Mouse (Mus musculus) brown adipose tissue, adult 24 weeks (tissue): ENCODE measurements around the gene Gm49337. TPM values are rescaled to one million over a fixed set of nuclear protein-coding genes. Genes with fewer than 3 reads are reported as not detected.

ENCODE experiments used
- H3K27ac ChIP-seq: fragments of 200-500 bp; replicated peaks from 2 replicates; pipeline ENCODE4 v1.5.1; 2012; ENCODE audit warnings: low read depth, mild to moderate bottlenecking, low read length
- H3K4me1 ChIP-seq: fragments of 200-500 bp; 2 replicates; pipeline ENCODE4 v1.6.1; 2012; ENCODE audit warnings: low read length, mixed read lengths; ENCODE audit not compliant: control insufficient read depth, insufficient read depth, insufficient read length
- H3K4me3 ChIP-seq: fragments of 200-500 bp; 2 replicates; pipeline ENCODE4 v1.5.1; 2012; ENCODE audit warnings: low read depth, mild to moderate bottlenecking, low read length, moderate library complexity; ENCODE audit not compliant: insufficient read depth
- polyA plus RNA-seq: library from polyadenylated mRNA; stranded (reverse); fragments of >200 nt; gene quantifications from 2 replicates; pipeline ENCODE4 v1.2.4, GENCODE M21; 2012; ENCODE audit not compliant: missing spikeins, insufficient read depth, insufficient read length

The Gm49337 gene
- polyA plus RNA-seq: not detected in 2 replicates

DNA sequence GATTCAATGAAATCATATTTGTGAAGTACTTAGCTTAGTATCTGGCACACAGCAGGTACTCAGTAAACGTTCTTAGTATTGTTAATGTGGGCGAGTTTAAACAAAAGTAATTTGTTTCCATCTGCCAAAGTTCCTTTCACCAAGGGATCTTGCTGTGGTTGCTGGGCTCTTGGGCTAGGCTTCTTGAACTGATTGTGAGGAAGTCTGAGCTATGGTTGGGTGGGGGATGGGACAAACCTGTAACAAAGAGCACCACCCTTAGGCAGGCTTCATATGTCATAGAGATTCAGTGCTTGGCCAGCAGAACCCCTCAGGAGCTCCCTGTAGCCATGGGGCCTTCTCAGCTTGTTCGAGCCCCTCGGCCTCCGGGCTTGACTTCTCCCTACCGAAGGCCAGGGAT is at the start of gene Gm49337, which contains the start of gene 1700042G07Rik:
Gm49337 (plus strand) TSS at position 313 of the 400 bp plus-strand sequence.
1700042G07Rik (plus strand) TSS at position 301 of the 400 bp plus-strand sequence.
- Histone ChIP-seq H3K27ac (peak within 1 kb of the TSS; percentile 27; the same call in 1 of the 2 replicates), H3K4me3 (no peak within 1 kb of the TSS), H3K4me1 (peaks cover 21% of the 10 kb centered on the region)

DNA sequence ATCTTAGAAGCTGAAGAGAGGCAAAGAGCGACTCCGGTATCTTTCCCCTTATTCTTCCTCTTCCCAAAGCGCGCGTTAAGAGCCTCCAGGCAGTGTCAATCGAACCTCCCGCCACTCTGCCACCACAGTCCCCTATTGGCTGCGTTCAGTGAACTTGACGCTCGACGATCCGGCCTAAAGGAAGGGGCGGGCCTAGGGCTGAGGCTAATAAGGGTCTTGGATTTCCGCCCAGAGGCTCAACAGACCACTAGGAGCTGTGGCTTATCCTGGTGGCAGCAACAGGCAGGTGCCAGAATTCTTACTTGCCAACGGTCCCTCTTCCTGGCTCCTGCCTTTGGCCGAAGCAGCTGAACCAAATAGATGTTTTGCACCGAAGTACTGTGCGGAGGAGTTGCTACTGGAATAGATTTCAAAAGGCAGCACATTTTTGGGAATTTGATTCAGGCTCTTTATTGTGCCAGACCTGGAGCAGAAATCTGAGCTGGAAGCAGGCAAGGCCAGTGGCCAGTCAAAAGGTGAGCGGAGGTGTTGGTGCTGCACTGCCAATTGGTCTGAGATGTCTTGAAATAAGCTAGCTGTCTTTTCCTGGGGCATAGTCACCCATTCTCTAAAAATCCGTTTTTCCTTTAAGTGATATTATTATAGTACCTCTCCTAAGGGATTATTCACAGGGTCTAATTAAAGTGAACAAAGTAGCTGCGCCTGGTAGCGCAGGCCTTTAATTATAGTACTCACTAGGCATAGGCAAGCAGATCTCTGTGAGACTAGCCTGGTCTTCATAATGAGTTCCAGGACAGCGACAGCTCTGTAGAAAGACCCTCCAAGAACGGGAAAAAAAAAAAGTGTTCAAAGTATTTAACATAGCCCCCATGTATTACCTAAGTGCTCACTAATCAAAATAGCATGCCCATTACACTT is 49.3 kb upstream of the Gm49337 start, which contains the start of the genes Rad54l and Pomgnt1:
Rad54l (minus strand) TSS at position 89 of the 918 bp plus-strand sequence.
Pomgnt1 (plus strand) TSS at position 239 of the 918 bp plus-strand sequence.
- Histone ChIP-seq H3K4me3 (peak within 1 kb of the TSS; percentile 73), H3K4me1 (no peaks in the 10 kb centered on the region), H3K27ac (0 out of 2 replicates have a peak within 1 kb of the TSS, but pooled peaks have one; percentile 6)

DNA sequence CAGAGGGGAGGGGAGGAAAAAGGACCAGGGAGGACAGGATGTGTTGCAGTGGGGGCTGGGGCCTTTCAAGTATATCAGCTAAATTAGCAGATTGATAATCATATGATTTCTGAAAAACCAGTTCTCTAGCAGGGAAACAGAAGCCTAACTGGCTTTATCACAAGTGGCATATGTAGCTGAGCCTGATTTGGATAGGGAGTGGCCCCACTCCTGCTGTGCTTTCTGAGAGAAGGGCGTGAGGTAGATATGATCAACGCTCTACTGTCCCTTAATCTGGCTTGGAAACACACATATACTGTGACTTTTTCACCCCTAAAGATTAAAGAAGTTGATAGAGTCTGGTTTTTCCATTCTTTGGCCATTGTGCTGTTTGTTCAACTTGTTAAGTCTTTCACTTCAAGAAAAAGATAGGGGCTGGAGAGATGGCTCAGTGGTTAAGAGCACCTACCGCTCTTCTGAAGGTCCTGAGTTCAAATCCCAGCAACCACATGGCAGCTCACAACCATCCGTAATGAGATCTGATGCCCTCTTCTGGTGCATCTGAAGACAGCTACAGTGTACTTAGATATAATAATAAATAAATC is 47.3 kb upstream of the Gm49337 start:
- Histone ChIP-seq H3K27ac (no peak overlapping the region), H3K4me3 (no peak overlapping the region), H3K4me1 (no peaks in the 10 kb centered on the region)

DNA sequence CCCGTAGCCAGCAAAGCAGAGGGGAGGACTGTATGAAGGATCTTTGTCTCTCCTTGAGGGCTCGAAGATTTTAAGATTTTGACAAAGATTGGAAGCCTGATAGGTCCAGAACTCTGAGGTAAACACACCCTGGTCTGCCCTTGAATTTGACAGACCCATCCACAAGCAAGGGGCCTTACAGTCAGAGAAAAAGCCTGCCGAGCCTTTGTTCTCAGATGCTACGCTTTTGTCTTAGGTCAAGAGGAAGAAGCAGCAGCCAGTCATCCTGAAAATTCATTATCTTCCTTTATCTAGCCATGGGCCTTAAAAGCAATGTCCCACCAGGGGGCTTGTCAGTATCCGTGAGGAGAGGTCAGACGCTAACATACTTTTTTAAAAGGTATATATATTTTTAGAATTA is 45.2 kb upstream of the Gm49337 start:
- Histone ChIP-seq H3K27ac (no peak overlapping the region), H3K4me3 (no peak overlapping the region)

DNA sequence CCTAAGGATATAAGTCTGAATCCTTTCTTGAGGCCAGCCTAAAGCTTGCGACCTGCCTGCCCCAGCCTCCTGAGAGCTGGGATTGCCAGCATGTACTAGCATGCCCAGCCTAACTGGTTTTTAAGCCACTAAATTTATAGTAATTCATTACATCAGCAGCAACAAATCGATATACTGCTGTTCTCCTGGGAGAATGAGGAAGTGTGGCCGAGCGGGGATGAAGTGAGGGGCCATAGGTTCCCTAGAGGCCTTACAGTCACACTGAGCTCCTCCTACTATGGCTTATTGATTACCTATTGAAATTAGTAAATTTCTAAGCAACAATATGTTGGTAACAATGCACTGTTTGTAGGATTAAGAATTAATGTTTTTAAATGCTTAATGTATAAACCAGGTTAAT is 40.1 kb upstream of the Gm49337 start:
- H3K4me1 ChIP-seq: no peaks in the 10 kb centered on the region
- H3K27ac ChIP-seq: no peak overlapping the region
- no peak overlapping the region for H3K4me3 ChIP-seq

More for the DNA sequence above, 45.2 kb upstream of the Gm49337 start:
- no peaks in the 10 kb centered on the region for H3K4me1 ChIP-seq

DNA sequence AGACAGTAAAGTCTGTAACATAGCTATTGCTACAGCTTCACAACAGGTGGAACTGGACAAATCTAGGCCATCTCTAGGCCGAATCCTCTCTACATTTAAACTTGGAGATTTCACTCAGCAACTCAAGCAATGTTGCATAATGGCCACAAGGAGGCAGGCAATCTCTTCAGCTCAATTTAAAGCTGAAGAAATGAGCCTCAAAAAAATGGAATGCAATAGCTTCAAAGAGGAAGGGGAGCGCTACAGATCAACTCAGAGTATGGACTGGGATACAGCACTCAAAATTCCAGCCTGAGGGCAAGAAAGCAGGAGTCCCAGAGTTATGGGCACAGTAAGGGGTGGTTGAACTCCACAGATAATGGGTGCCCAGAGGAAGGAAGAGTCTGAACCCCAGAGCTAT is 38.2 kb upstream of the Gm49337 start:
- Histone ChIP-seq H3K4me1 (no peaks in the 10 kb centered on the region; the same call in 1 of the 2 replicates), H3K4me3 (no peak overlapping the region)

DNA sequence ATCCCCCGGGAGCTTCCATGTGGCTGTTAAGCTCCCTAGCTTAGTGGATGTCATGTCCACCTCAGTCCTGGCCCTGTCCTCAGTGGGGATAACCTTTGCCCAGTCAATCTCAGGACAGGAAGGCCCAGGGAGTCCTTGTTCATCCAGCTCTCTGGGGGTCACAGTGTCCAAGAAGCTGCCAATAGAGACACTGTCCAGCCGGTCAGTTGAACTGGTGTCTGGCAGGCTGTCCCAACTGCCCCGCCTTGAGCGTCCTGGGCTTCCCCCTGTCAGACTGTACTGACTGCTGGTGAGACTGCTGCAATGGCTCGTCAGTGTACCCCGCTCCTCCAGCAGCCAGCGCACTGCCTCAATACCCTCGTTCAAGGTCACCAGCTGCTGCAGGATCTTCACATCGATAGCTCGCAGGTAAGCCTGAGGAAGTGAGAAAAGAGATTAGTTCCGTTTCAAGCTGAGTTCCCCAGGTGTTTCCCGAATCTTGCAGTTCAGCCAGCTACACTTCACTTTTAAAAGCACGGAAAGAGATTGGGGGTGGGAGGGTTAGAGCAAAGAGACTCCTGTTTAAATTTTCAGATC is 35.7 kb upstream of the Gm49337 start:
- H3K4me1 ChIP-seq: peaks cover 6% of the 10 kb centered on the region
- no peak overlapping the region for H3K4me3 ChIP-seq
- H3K27ac ChIP-seq: no peak overlapping the region

More for the DNA sequence above, 38.2 kb upstream of the Gm49337 start:
- no peak overlapping the region for H3K27ac ChIP-seq

DNA sequence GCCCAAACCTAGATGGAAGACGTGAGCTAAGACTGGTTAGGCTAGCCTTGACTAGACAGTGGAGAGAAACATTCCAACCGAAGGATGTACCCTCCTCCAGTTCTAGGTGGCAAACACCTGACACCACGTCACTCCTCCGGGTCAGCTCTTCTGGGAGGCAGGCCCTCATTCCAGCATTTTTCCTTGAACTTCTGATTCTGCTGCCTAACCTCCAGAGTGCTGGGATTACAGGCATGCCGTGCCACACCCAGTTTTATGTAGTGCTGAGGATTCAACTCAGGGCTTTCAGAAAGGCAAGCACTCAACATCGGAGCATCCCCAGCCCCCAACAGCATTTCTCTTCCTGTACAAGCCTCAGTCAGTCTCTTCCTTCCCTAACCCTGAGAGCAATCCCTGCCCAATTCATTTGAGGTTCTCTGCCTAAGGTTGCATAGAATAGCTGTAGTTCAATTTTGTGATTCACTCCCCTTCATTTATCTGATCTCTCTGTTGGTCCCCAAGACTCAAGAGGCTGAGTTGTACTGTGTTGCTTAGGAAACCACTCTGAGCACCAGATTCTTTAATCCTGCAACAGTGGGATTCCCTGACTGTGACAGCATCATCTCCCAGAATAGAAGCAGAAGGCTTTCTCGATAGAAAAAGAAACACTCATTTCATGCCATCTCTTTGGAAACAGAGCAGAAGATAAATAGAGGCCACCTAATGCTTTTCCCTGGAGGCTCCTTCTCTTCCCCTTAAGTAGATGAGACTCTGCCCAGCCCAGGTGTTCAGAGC is 32.2 kb upstream of the Gm49337 start:
- H3K4me3 ChIP-seq: no peak overlapping the region
- H3K27ac ChIP-seq: peak overlapping the region; percentile 97
- H3K4me1 ChIP-seq: peaks cover 6% of the 10 kb centered on the region

DNA sequence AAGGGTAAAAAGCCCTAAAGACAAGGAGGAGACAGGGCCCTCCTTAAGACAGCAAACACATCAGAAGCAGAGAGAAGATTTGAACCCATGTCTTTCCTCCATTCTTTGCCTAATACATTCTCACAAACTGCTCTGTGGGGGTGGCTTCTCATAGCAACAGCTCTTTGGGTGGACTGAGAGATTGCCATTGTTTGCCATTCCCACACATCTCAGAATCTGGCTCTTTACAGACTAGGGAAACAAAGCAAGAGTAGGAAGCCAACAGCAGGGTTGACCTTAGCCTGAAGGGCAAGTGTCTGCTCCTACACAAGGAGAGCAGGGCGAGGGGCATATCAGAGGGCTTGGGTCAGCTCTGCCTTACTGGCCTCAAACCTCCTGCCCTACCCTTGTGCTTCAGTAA is 31.4 kb upstream of the Gm49337 start:
- peaks cover 6% of the 10 kb centered on the region for H3K4me1 ChIP-seq
- H3K4me3 ChIP-seq: peak overlapping the region; percentile 30
- peak overlapping the region; percentile 97 for H3K27ac ChIP-seq

DNA sequence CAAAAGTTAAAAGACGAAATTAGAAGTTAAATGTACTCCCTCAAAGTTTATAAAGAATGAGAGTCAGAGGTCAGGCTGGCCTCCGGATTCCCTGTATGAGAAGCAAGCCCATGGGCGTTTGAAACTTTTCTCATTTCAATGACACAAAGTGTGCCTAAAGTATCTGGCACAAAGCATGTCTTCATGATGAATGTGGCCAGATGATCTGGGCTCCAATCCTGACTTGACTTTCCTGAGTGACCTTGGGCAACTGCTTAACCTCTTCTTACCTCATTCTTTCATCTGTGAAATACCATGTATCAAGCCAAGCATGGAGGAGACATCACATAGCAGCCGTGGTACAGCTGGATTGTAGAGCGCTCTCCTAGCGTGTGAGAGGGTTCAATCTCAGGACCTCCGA is 30.9 kb upstream of the Gm49337 start:
- peaks cover 6% of the 10 kb centered on the region for H3K4me1 ChIP-seq
- H3K4me3 ChIP-seq: peak overlapping the region; percentile 44
- peak overlapping the region; percentile 97 for H3K27ac ChIP-seq

DNA sequence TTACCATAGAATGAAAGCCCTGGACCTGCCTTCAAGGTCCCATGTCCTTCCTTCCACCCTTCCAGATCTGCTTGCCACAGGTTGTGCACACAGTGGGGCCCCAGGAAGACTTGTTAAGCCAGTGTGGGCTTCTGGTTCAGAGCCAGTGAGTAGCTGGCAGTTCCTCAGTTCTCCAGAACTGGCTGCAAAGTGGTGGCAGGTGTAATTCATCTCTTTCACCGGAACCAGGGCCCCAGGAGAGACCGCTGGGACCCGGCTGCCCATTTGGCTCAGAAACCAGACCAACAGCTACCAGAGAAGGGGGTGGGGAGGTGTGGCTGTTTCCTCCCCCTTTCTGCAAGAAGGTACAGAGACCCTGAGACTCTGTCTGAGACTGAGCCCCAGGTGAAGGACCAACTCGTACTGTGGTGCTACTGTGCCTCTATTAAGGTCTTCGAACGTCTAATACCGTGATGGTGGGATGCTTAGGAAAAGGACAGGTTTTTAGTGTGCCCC is 29.8 kb upstream of the Gm49337 start:
- Histone ChIP-seq H3K4me1 (peaks cover 6% of the 10 kb centered on the region), H3K27ac (peak overlapping the region; percentile 83), H3K4me3 (peak overlapping the region; percentile 96)

DNA sequence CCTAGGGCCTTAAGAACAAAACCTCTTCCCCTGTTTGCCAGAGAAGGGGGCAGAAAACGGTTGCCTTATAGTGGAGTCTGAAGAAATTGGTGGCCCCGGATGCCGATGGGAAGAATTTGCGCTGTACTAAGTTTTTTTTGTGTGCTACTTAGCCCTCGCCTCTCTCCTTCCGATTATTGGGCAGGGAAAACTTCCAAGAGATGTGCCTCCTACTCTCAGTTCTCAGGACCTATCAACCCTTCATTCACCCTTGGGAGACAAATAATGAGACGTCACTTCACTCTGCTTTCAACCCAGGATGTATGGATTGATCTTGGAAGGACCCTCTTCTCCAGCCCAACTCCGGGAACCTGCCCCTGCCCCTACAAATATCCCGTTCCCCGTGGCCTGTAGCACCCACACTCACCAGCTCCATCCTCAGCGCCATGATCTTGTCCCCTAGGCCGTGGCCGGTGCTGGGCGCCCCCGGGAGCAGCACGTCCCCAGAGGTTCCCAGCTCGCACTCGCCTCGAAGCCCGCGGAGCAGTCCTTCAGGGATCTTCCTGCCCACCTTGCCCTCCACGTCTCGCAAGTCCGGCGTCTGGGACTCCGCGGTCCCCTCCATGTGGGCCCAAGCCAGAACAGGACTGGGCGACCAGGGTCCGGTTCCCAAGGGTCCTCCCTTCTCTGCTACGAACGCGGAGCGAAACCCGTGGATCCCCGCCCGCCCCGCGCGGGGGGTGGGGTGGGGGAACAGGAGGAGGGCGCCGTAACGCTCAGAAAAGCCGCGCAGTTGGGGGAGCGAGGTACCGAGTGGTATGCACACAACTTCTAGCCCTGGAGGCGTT is 29.1 kb upstream of the Gm49337 start:
- Histone ChIP-seq H3K27ac (peak overlapping the region; percentile 83), H3K4me1 (peaks cover 6% of the 10 kb centered on the region), H3K4me3 (peak overlapping the region; percentile 96)

DNA sequence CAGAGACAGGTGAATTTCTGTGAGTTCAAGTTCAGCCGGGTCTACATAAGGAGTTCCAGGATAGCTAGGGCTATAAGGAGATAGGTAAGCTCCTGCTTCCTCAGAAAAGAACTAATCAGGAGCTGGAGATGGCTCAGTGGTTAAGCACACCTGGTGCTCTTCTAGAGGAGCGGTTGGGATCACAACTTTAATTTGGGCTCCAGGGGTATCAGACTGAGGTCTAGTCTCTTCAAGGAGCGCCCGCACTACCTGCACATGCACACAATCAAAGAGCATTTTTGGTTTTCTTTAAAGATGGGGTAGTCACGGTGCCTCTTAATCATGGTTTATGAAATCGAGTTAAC is 23.4 kb upstream of the Gm49337 start:
- peaks cover 5% of the 10 kb centered on the region; the same call in 1 of the 2 replicates for H3K4me1 ChIP-seq
- H3K27ac ChIP-seq: peak overlapping the region; percentile 88
- H3K4me3 ChIP-seq: peak overlapping the region; percentile 84
